Mouse (Mus musculus) CH12.LX (cell line): ENCODE results near the gene Dlgap1.

Experiments
- CHD2 ChIP-seq: IDR thresholded peaks from 2 replicates; pipeline ENCODE4 v1.6.1; 2011; ENCODE audit warnings: low read length, improper control_type of control experiment
- CTCF ChIP-seq, 2 experiments: IDR thresholded peaks in 1 of 2; conservative IDR thresholded peaks in 1 of 2; 2 replicates each; pipeline ENCODE4 v1.5.1; 2011 to 2012; ENCODE audit warnings: low read depth in 2 of 2, low read length in 2 of 2, improper control_type of control experiment in 1 of 2, inconsistent platforms in 1 of 2, mild to moderate bottlenecking in 1 of 2, moderate library complexity in 1 of 2
- EP300 ChIP-seq: IDR thresholded peaks from 2 replicates; pipeline ENCODE4 v1.6.1; 2011; ENCODE audit warnings: low read length, improper control_type of control experiment
- IRF4 ChIP-seq: IDR thresholded peaks from 2 replicates; pipeline ENCODE4 v1.6.1; 2014; ENCODE audit warnings: low read depth, mild to moderate bottlenecking, inconsistent platforms, low read length, improper control_type of control experiment
- MAFK ChIP-seq: IDR thresholded peaks from 2 replicates; pipeline ENCODE4 v1.6.1; 2011; ENCODE audit warnings: low read length, improper control_type of control experiment; ENCODE audit not compliant: insufficient replicate concordance
- MAZ ChIP-seq: IDR thresholded peaks from 2 replicates; pipeline ENCODE4 v1.6.1; 2012; ENCODE audit warnings: low read depth, mild to moderate bottlenecking, inconsistent platforms, low read length, improper control_type of control experiment, moderate library complexity
- MEF2A ChIP-seq: IDR thresholded peaks from 2 replicates; pipeline ENCODE4 v1.6.1; 2014; ENCODE audit warnings: low read depth, mild to moderate bottlenecking, inconsistent platforms, low read length, improper control_type of control experiment, borderline replicate concordance
- RAD21 ChIP-seq: IDR thresholded peaks from 2 replicates; pipeline ENCODE4 v1.6.1; 2011; ENCODE audit warnings: low read depth, mild to moderate bottlenecking, low read length, improper control_type of control experiment, moderate library complexity
- SMC3 ChIP-seq: IDR thresholded peaks from 2 replicates; pipeline ENCODE4 v1.6.1; 2011; ENCODE audit warnings: low read depth, low read length, improper control_type of control experiment
- TCF12 ChIP-seq: IDR thresholded peaks from 2 replicates; pipeline ENCODE4 v1.6.1; 2014; ENCODE audit warnings: low read depth, mild to moderate bottlenecking, inconsistent platforms, low read length, improper control_type of control experiment
- USF2 ChIP-seq: conservative IDR thresholded peaks from 2 replicates; pipeline ENCODE4 v1.6.1; 2011; ENCODE audit warnings: low read depth, low read length, improper control_type of control experiment
- ZC3H11A ChIP-seq: IDR thresholded peaks from 2 replicates; pipeline ENCODE4 v1.6.1; 2012; ENCODE audit warnings: low read depth, mild to moderate bottlenecking, inconsistent platforms, low read length, improper control_type of control experiment
- ZMIZ1 ChIP-seq: IDR thresholded peaks from 2 replicates; pipeline ENCODE4 v1.6.1; 2012; ENCODE audit warnings: low read depth, mild to moderate bottlenecking, inconsistent platforms, low read length, improper control_type of control experiment
- ZNF384 ChIP-seq: IDR thresholded peaks from 2 replicates; pipeline ENCODE4 v1.6.1; 2012; ENCODE audit warnings: low read depth, low read length, improper control_type of control experiment, inconsistent platforms

GRCm38 (mm10) chr17:70745385-70745784, 776.5 kb downstream of the Dlgap1 start:
- TF ChIP-seq CTCF (conservative IDR thresholded peaks at IDR 0.05 in 1 of 2, IDR thresholded peaks at IDR 0.05 in 1 of 2; ENCODE audit: low read depth in 2 of 2, low read length in 2 of 2) (no peak), USF2 (no peak), IRF4 (no peak), MEF2A (no peak), CHD2 (no peak), MAFK (no peak), ZMIZ1 (no peak), ZC3H11A (no peak), TCF12 (no peak), MAZ (no peak), ZNF384 (no peak), EP300 (no peak), SMC3 (no peak), RAD21 (no peak)
